Mouse (Mus musculus) kidney, embryonic 14.5 days (tissue): Measurements from ENCODE around the gene Zc3hav1. TPM values are rescaled to one million over a fixed set of nuclear protein-coding genes. Genes with fewer than 3 reads are reported as not detected.

ENCODE experiments used
- ATAC-seq: fragments of 200-750 bp; cut with Nextera tagmentation; 2 replicates; pipeline ENCODE4 v1.8.0; 2017; ENCODE audit warnings: moderate number of reproducible peaks, mild to moderate bottlenecking, moderate TSS enrichment, moderate library complexity; ENCODE audit not compliant: low FRiP score, low TSS enrichment
- H3K27ac ChIP-seq: fragments of 300-500 bp; sonication (generic); 2 replicates; pipeline ENCODE4 v1.5.1; 2014; ENCODE audit warnings: low read depth, mild to moderate bottlenecking, low read length, moderate library complexity, mixed read lengths
- H3K27me3 ChIP-seq: fragments of 300-500 bp; sonication (generic); 2 replicates; pipeline ENCODE4 v1.6.1; 2014; ENCODE audit warnings: mild to moderate bottlenecking, low read length; ENCODE audit not compliant: control insufficient read depth, insufficient read depth
- H3K36me3 ChIP-seq: fragments of 300-500 bp; sonication (generic); 2 replicates; pipeline ENCODE4 v1.6.1; 2014; ENCODE audit warnings: low read length, mixed read lengths; ENCODE audit not compliant: control insufficient read depth, insufficient read depth
- H3K4me1 ChIP-seq: fragments of 300-500 bp; sonication (generic); 2 replicates; pipeline ENCODE4 v1.6.1; 2014; ENCODE audit warnings: low read length, mixed read lengths; ENCODE audit not compliant: control insufficient read depth, insufficient read depth
- H3K4me2 ChIP-seq: fragments of 300-500 bp; sonication (generic); replicated peaks from 2 replicates; pipeline ENCODE4 v1.6.1; 2014; ENCODE audit warnings: low read depth, mild to moderate bottlenecking, low read length
- H3K4me3 ChIP-seq: fragments of 300-500 bp; sonication (generic); 2 replicates; pipeline ENCODE4 v1.5.1; 2014; ENCODE audit warnings: mild to moderate bottlenecking, low read length
- H3K9ac ChIP-seq: fragments of 300-500 bp; sonication (generic); 2 replicates; pipeline ENCODE4 v1.6.1; 2014; ENCODE audit warnings: low read depth, mild to moderate bottlenecking, low read length, moderate library complexity
- H3K9me3 ChIP-seq: fragments of 300-500 bp; sonication (generic); 2 replicates; pipeline ENCODE4 v1.6.1; 2016; ENCODE audit warnings: low read length; ENCODE audit not compliant: control insufficient read depth
- WGBS: fragments of 180-500 bp; shearing (Covaris S2); extraction: QIAGEN DNeasy Blood & Tissue Kit; methylation state at CpG from one replicate; pipeline ENCODE4 v1.1.7; 2014; 5-methylcytosine and 5-hydroxymethylcytosine counted together
- polyA plus RNA-seq: library from polyadenylated mRNA; unstranded; fragments of >200 nt; fragmentation: Nextera tagmentation; extraction: Ambion mirVana; gene quantifications from 2 replicates; pipeline ENCODE4 v1.2.1, GENCODE M21; 2014

Gene Zc3hav1
- polyA plus RNA-seq, 1 experiment from 2014 or later = 3.4 TPM

DNA sequence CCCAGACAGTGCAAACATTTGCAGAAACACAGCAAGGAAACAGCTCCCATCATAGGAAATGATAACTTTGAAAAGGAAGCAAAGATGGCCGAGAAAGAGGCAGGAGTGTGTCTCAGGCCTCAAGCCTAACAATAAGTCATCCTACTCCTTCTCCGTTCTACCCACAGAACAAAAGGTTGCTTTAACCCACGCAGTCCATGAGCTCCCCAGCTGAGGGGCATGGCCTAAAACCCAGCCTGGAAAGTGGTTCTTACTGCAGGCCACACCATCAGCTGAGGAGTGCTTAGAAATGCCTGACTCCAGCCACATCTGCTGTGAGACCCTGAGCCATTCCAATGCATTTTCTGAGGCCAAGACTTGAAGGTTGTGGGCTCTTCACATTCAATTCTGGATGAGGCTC, 10.8 kb downstream of the Zc3hav1 start:
- no peaks in the 10 kb centered on the region for H3K36me3 ChIP-seq
- WGBS = 65% methylated on average over 3 of the region's 3 CpGs
- H3K4me2 ChIP-seq = no peak overlapping the region
- no peak for ATAC-seq
- H3K9me3 ChIP-seq = no peaks in the 10 kb centered on the region
- no peak overlapping the region for H3K4me3 ChIP-seq
- no peaks in the 10 kb centered on the region for H3K4me1 ChIP-seq
- H3K9ac ChIP-seq = 0 out of 2 replicates have a peak overlapping the region, but pooled peaks have one; percentile 28
- H3K27ac ChIP-seq = no peak overlapping the region
- no peaks in the 10 kb centered on the region for H3K27me3 ChIP-seq

DNA sequence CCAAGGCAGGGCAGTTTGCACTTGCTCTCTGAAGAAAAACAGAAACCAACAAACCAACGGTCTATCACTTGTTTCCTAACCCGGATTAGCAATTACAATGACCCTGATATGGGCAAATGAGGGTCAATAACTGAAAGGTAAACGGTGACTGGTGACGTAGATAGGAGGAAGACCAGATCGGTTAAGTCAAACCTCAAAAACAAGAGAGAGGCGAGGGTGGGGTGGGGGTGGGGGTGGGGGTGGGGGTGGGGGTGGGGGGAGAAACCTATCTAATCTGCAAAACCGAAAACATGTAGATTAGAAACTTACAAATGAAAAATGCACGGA, 11.8 kb downstream of the Zc3hav1 start:
- Histone ChIP-seq H3K27ac (no peak overlapping the region), H3K4me3 (no peak overlapping the region), H3K4me1 (no peaks in the 10 kb centered on the region), H3K9ac (no peak overlapping the region), H3K9me3 (no peaks in the 10 kb centered on the region), H3K27me3 (no peaks in the 10 kb centered on the region), H3K4me2 (no peak overlapping the region), H3K36me3 (no peaks in the 10 kb centered on the region)
- ATAC-seq = no peak
- 87% methylated on average over 8 of the region's 8 CpGs for WGBS

DNA sequence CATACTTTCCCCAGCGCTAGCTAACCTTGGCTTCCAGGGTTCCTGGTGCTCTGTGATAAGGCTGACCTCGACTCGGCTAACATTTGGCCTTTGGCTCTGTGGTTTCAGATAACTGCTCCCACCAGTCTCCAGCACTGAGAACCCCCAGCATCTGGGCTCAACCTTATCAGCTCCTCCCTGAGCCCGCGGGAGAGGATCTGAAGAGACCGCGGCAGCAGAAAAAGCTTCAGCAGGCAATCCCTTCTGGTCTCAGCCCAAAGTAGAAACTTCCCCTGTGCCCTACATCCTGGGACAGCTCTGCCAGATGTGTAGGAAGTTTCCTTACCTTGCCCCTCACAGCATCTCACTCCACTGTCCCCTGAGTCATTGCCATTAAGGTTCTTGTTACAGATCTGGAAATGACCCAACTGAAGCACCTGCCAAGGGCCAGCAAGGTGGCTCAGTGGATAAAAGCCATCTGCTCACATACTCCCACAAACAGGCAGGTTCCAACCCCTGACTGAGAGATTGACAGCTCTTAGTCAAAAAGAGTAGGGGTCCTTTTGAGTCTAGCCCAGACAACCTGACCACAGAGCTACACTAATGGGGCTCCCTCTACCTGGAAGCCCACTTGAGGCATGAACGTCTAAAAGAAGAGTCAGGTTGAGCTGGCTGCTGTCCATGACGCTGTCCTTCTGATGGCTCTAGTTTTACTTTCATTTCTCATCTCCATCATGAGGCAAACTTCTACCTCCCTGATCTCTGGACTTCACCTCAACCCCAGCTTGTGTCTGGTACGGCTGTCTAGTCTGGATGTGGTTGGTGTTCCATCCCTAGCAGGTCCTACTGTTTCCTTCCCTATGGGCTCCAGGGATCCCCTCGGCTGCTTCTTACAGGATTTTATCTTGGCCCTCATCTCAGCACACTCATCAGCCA, 12.4 kb downstream of the Zc3hav1 start:
- H3K36me3 ChIP-seq = no peaks in the 10 kb centered on the region
- ATAC-seq = 0 out of 2 replicates have a peak, but pooled peaks have one; percentile 28
- no peak overlapping the region for H3K4me3 ChIP-seq
- H3K9ac ChIP-seq = no peak overlapping the region
- H3K4me2 ChIP-seq = no peak overlapping the region
- no peak overlapping the region for H3K27ac ChIP-seq
- WGBS = 54% methylated on average over 11 of the region's 11 CpGs
- H3K27me3 ChIP-seq = no peaks in the 10 kb centered on the region
- H3K4me1 ChIP-seq = no peaks in the 10 kb centered on the region
- no peaks in the 10 kb centered on the region for H3K9me3 ChIP-seq

DNA sequence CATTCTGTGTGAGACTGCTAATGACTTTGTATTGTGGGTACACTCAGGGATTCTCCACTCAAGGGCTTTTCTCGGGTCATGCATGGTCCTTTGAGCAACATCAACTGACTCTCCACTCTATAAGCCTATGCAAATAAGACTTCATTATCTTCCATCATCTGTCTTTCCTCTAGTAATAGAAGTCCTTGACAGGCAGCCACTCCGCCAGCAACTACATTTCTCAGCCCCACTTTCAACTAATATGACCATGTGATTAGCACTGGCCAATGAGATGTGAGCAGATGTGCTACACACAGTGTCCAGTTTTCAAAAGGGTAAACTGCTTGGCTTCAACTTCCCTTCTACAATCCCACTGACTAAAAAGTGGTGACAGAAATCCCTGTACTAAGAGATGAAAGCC, 15.3 kb downstream of the Zc3hav1 start:
- no peak overlapping the region for H3K4me2 ChIP-seq
- H3K4me3 ChIP-seq = no peak overlapping the region
- H3K36me3 ChIP-seq = no peaks in the 10 kb centered on the region
- H3K9me3 ChIP-seq = no peaks in the 10 kb centered on the region
- WGBS = 81% methylated on average over 2 of the region's 2 CpGs
- no peaks in the 10 kb centered on the region for H3K27me3 ChIP-seq
- no peak overlapping the region for H3K9ac ChIP-seq
- no peak for ATAC-seq
- H3K4me1 ChIP-seq = no peaks in the 10 kb centered on the region
- no peak overlapping the region for H3K27ac ChIP-seq

DNA sequence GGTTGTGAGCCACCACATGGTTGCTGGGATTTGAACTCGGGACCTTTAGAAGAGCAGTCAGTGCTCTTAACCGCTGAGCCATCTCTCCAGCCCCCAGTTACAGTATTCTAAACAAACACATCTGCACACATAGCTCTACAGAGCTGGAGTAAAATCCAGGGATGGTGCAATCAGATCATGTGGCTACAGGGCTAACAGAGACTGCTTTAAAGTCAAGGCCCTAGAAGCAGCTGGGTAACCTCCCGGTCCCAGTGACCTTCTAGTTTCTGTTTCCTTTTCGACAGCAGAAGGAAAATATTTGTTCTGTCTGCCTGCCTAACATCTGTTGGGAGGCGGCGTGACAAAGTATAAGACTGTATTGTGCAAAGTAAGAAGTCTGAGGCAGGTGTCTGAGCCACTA, 16.5 kb downstream of the Zc3hav1 start:
- H3K9me3 ChIP-seq = no peaks in the 10 kb centered on the region
- 72% methylated on average over 6 of the region's 6 CpGs for WGBS
- no peak overlapping the region for H3K27ac ChIP-seq
- no peaks in the 10 kb centered on the region for H3K36me3 ChIP-seq
- no peaks in the 10 kb centered on the region for H3K4me1 ChIP-seq
- no peak overlapping the region for H3K4me3 ChIP-seq
- no peak for ATAC-seq
- no peak overlapping the region for H3K9ac ChIP-seq
- no peaks in the 10 kb centered on the region for H3K27me3 ChIP-seq
- H3K4me2 ChIP-seq = no peak overlapping the region

DNA sequence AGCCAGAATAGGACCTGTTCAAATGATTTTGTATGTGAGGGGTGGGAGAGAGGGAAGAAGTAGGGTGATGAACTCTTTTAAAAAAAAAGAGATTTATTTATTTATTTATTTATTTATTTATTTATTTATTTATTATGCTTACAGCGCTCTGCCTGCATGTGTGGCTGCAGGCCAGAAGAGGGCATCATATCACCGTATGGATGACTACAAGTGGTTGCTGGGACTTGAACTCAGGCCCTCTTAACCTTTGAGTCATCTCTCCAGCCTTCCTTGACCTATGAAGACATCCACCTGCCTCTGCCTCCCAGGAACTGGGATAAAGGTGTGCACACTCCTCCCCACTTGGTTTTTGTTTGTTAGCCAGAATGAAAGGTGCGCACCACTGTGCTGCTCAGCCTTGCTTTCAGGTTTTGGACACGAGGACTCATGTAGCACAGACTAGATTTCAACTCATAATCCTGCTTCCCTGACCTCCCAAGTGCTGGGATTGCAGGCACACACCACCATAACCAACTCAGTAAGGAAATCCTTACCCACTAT, 17.2 kb downstream of the Zc3hav1 start:
- H3K36me3 ChIP-seq = no peaks in the 10 kb centered on the region
- H3K27ac ChIP-seq = no peak overlapping the region
- no peak overlapping the region for H3K9ac ChIP-seq
- WGBS = 86% methylated on average over 4 of the region's 4 CpGs
- H3K27me3 ChIP-seq = no peaks in the 10 kb centered on the region
- no peak for ATAC-seq
- H3K4me2 ChIP-seq = no peak overlapping the region
- no peaks in the 10 kb centered on the region for H3K4me1 ChIP-seq
- no peak overlapping the region for H3K4me3 ChIP-seq
- no peaks in the 10 kb centered on the region for H3K9me3 ChIP-seq

DNA sequence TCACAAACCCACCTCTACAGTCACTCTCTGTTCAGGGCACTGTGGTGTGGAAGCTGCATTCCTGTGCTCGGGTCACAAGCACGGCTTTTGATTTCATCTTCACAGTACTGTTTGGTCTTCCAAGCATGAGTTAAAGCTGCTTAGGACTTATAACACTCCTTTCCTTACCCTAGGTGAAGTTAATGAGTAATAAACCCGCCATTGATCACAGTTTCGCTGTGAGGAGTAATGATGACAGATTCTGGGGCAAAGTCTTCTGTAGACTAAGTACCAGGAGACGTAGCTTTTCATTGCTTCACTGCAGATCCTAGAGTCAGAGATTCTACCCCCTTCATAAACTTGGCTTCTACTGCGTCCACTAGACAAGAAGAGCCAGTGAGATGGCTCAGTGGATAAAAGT, 19.1 kb downstream of the Zc3hav1 start:
- no peaks in the 10 kb centered on the region for H3K27me3 ChIP-seq
- 60% methylated on average over 6 of the region's 6 CpGs for WGBS
- no peak overlapping the region for H3K4me2 ChIP-seq
- H3K36me3 ChIP-seq = no peaks in the 10 kb centered on the region
- no peak overlapping the region for H3K27ac ChIP-seq
- no peaks in the 10 kb centered on the region for H3K4me1 ChIP-seq
- no peak overlapping the region for H3K4me3 ChIP-seq
- no peak overlapping the region for H3K9ac ChIP-seq
- no peaks in the 10 kb centered on the region for H3K9me3 ChIP-seq
- no peak for ATAC-seq

DNA sequence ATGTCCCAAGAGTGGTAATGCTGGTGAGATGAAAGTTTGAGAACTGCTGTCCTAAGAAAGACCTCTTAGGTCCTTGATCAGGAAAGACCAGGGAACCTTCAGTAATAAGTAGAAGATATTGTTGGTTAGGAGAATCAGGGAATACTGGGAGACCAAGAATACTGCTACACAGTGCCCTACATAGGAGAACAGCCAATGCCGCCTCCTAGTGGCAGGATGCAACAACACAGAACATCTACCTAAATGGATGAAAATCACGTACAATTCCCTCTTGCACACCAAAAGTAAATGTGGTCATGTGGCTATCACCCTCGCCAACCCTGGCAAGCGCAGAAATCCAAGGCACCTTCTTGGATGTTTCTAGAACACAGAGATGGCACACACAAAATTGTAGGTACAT, 27.8 kb downstream of the Zc3hav1 start:
- no peaks in the 10 kb centered on the region for H3K27me3 ChIP-seq
- no peak overlapping the region for H3K4me3 ChIP-seq
- no peak overlapping the region for H3K4me2 ChIP-seq
- no peaks in the 10 kb centered on the region for H3K9me3 ChIP-seq
- 21% methylated on average over 4 of the region's 4 CpGs for WGBS
- no peak overlapping the region for H3K27ac ChIP-seq
- no peak overlapping the region for H3K9ac ChIP-seq
- ATAC-seq = no peak
- no peaks in the 10 kb centered on the region for H3K36me3 ChIP-seq
- no peaks in the 10 kb centered on the region for H3K4me1 ChIP-seq

DNA sequence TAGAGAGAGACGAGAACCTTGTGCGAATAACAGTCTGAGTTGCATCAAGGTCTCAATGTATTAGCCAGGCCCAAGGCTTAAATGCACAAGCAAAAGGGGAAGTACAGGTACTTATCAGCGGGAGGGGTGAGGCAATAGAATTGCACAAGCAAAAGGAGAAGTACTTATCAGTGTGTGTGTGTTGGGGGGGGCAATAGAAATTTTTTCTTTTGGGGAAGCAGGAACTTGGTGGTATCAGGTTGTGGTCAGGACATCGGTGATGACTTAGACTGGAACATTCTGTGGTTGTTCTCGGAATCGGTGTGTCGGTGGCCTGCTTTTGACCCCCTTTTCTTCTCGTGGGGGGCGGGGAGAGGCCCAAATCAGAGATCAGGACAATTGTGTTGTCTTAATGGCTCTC, 33.8 kb downstream of the Zc3hav1 start:
- H3K27me3 ChIP-seq = no peaks in the 10 kb centered on the region
- no peaks in the 10 kb centered on the region for H3K9me3 ChIP-seq
- H3K9ac ChIP-seq = no peak overlapping the region
- WGBS = 96% methylated on average over 9 of the region's 9 CpGs
- no peak for ATAC-seq
- H3K4me1 ChIP-seq = no peaks in the 10 kb centered on the region
- H3K27ac ChIP-seq = no peak overlapping the region
- H3K4me2 ChIP-seq = no peak overlapping the region
- H3K4me3 ChIP-seq = no peak overlapping the region
- no peaks in the 10 kb centered on the region for H3K36me3 ChIP-seq
